Mouse (Mus musculus) embryonic fibroblast, embryonic 13.5 days (primary cell): Measurements from ENCODE around the gene Ten1.

Experiments used
- CTCF ChIP-seq: IDR thresholded peaks from 2 replicates; pipeline ENCODE4 v1.5.1; 2011; ENCODE audit warnings: mild to moderate bottlenecking, control low read depth, low read length, moderate library complexity, borderline replicate concordance; ENCODE audit not compliant: insufficient read depth
- POLR2A ChIP-seq: IDR thresholded peaks from 2 replicates; pipeline ENCODE4 v1.6.1; 2011; ENCODE audit warnings: low read depth, mild to moderate bottlenecking, control low read depth, low read length, moderate library complexity

- TF ChIP-seq CTCF (no peak), POLR2A (no peak)
These were observed 23.7 kb upstream of the Ten1 start for GRCm38 (mm10) chr11:116174775-116175448.
